Mouse (Mus musculus) stomach, embryonic 16.5 days (tissue): ENCODE data around the gene Gm13090. TPM values are rescaled to one million over a fixed set of nuclear protein-coding genes. Genes with fewer than 3 reads are reported as not detected.

Experiments
- ATAC-seq: fragments of 200-750 bp; cut with Nextera tagmentation; 2 replicates; pipeline ENCODE4 v1.8.0; 2017; ENCODE audit warnings: moderate number of reproducible peaks, moderate TSS enrichment; ENCODE audit not compliant: insufficient read depth, low FRiP score
- H3K27ac ChIP-seq: fragments of 300-500 bp; sonication (generic); 2 replicates; pipeline ENCODE4 v1.5.1; 2014; ENCODE audit warnings: low read length
- H3K27me3 ChIP-seq: fragments of 300-500 bp; sonication (generic); 2 replicates; pipeline ENCODE4 v1.6.1; 2014; ENCODE audit warnings: low read length, control low read depth, mixed read lengths; ENCODE audit not compliant: control insufficient read depth, insufficient read depth
- H3K36me3 ChIP-seq: fragments of 300-500 bp; sonication (generic); 2 replicates; pipeline ENCODE4 v1.6.1; 2014; ENCODE audit warnings: low read length; ENCODE audit not compliant: control insufficient read depth, insufficient read depth
- H3K4me1 ChIP-seq: fragments of 300-500 bp; sonication (generic); 2 replicates; pipeline ENCODE4 v1.6.1; 2014; ENCODE audit warnings: low read length, control low read depth, mixed read lengths; ENCODE audit not compliant: control insufficient read depth, insufficient read depth
- H3K4me2 ChIP-seq: fragments of 300-500 bp; sonication (generic); 2 replicates; pipeline ENCODE4 v1.6.1; 2014; ENCODE audit warnings: low read depth, low read length, mixed read lengths
- H3K4me3 ChIP-seq: fragments of 300-500 bp; sonication (generic); replicated peaks from 2 replicates; pipeline ENCODE4 v1.5.1; 2014; ENCODE audit warnings: mild to moderate bottlenecking, low read length
- H3K9ac ChIP-seq: fragments of 300-500 bp; sonication (generic); 2 replicates; pipeline ENCODE4 v1.6.1; 2014; ENCODE audit warnings: low read length
- H3K9me3 ChIP-seq: fragments of 300-500 bp; sonication (generic); replicated peaks from 2 replicates; pipeline ENCODE4 v1.6.1; 2016; ENCODE audit warnings: low read length, control low read depth; ENCODE audit not compliant: control insufficient read depth
- WGBS: fragments of 180-500 bp; shearing (Covaris S2); extraction: QIAGEN DNeasy Blood & Tissue Kit; methylation state at CpG from one replicate; pipeline ENCODE4 v1.1.7; 2014; 5-methylcytosine and 5-hydroxymethylcytosine counted together
- polyA plus RNA-seq: library from polyadenylated mRNA; unstranded; fragments of >200 nt; fragmentation: Nextera tagmentation; extraction: Ambion mirVana; gene quantifications from 2 replicates; pipeline ENCODE4 v1.2.1, GENCODE M21; 2015

Gm13090 gene
- polyA plus RNA-seq, 1 experiment from 2014 or later = not detected

GRCm38 (mm10) chr4:151128641-151129541 lies 39.5 kb downstream of the Gm13090 start:
- peak overlapping the region; percentile 99 for H3K4me2 ChIP-seq
- peaks cover 11% of the 10 kb centered on the region; the same call in 1 of the 2 replicates for H3K4me1 ChIP-seq
- peak; percentile 51; the same call in 1 of the 2 replicates for ATAC-seq
- H3K9me3 ChIP-seq = no peaks in the 10 kb centered on the region
- H3K4me3 ChIP-seq = peak overlapping the region; percentile 62
- WGBS = under 1% methylated on average over 69 of the region's 69 CpGs
- no peaks in the 10 kb centered on the region for H3K27me3 ChIP-seq
- peak overlapping the region; percentile 76 for H3K9ac ChIP-seq
- peak overlapping the region; percentile 56 for H3K27ac ChIP-seq
- no peaks in the 10 kb centered on the region for H3K36me3 ChIP-seq

GRCm38 (mm10) chr4:151129725-151130557 lies 40.6 kb downstream of the Gm13090 start:
- Histone ChIP-seq H3K4me2 (peak overlapping the region; percentile 99), H3K9me3 (no peaks in the 10 kb centered on the region), H3K36me3 (no peaks in the 10 kb centered on the region), H3K4me1 (peaks cover 11% of the 10 kb centered on the region; the same call in 1 of the 2 replicates), H3K4me3 (no peak overlapping the region), H3K27me3 (no peaks in the 10 kb centered on the region), H3K27ac (no peak overlapping the region), H3K9ac (no peak overlapping the region)
- no peak for ATAC-seq
- 62% methylated on average over 16 of the region's 16 CpGs for WGBS

- no peak overlapping the region for H3K9ac ChIP-seq
- peaks cover 11% of the 10 kb centered on the region; the same call in 1 of the 2 replicates for H3K4me1 ChIP-seq
- ATAC-seq = no peak
- 59% methylated on average over 9 of the region's 9 CpGs for WGBS
- H3K4me2 ChIP-seq = no peak overlapping the region
- no peaks in the 10 kb centered on the region for H3K27me3 ChIP-seq
- H3K4me3 ChIP-seq = no peak overlapping the region
- H3K9me3 ChIP-seq = no peaks in the 10 kb centered on the region
- H3K36me3 ChIP-seq = no peaks in the 10 kb centered on the region
- no peak overlapping the region for H3K27ac ChIP-seq
Observed at GRCm38 (mm10) chr4:151130756-151131490, 41.6 kb downstream of the Gm13090 start.

GRCm38 (mm10) chr4:151132493-151132892 lies 43.1 kb downstream of the Gm13090 start:
- no peaks in the 10 kb centered on the region for H3K27me3 ChIP-seq
- WGBS = 55% methylated on average over 9 of the region's 9 CpGs

GRCm38 (mm10) chr4:151133760-151134159 lies 44.4 kb downstream of the Gm13090 start:
- Histone ChIP-seq H3K36me3 (no peaks in the 10 kb centered on the region), H3K4me1 (peaks cover 11% of the 10 kb centered on the region; the same call in 1 of the 2 replicates), H3K9me3 (no peaks in the 10 kb centered on the region), H3K27me3 (no peaks in the 10 kb centered on the region), H3K27ac (no peak overlapping the region), H3K4me3 (no peak overlapping the region), H3K4me2 (no peak overlapping the region), H3K9ac (no peak overlapping the region)
- 0 out of 2 replicates have a peak, but pooled peaks have one; percentile 8 for ATAC-seq
- 52% methylated on average over 4 of the region's 4 CpGs for WGBS

More at GRCm38 (mm10) chr4:151132493-151132892, 43.1 kb downstream of the Gm13090 start:
- no peak for ATAC-seq
- Histone ChIP-seq H3K36me3 (no peaks in the 10 kb centered on the region), H3K4me3 (no peak overlapping the region), H3K27ac (no peak overlapping the region), H3K4me1 (peaks cover 7% of the 10 kb centered on the region; the same call in 1 of the 2 replicates), H3K9me3 (no peaks in the 10 kb centered on the region), H3K4me2 (no peak overlapping the region), H3K9ac (no peak overlapping the region)

- no peak for ATAC-seq
Observed at GRCm38 (mm10) chr4:151135491-151135890, 46.1 kb downstream of the Gm13090 start.

GRCm38 (mm10) chr4:151137701-151138100 lies 48.3 kb downstream of the Gm13090 start:
- Histone ChIP-seq H3K4me1 (peaks cover 12% of the 10 kb centered on the region), H3K36me3 (no peaks in the 10 kb centered on the region), H3K27me3 (peaks cover 13% of the 10 kb centered on the region), H3K9me3 (no peaks in the 10 kb centered on the region), H3K27ac (no peak overlapping the region), H3K9ac (no peak overlapping the region), H3K4me2 (no peak overlapping the region), H3K4me3 (no peak overlapping the region)
- 56% methylated on average over 5 of the region's 5 CpGs for WGBS
- no peak for ATAC-seq

More at GRCm38 (mm10) chr4:151135491-151135890, 46.1 kb downstream of the Gm13090 start:
- Histone ChIP-seq H3K4me2 (no peak overlapping the region), H3K27me3 (peaks cover 8% of the 10 kb centered on the region), H3K4me1 (peaks cover 12% of the 10 kb centered on the region), H3K36me3 (no peaks in the 10 kb centered on the region), H3K9ac (no peak overlapping the region), H3K27ac (no peak overlapping the region), H3K4me3 (no peak overlapping the region), H3K9me3 (no peaks in the 10 kb centered on the region)
- 78% methylated on average over 8 of the region's 8 CpGs for WGBS

- no peak overlapping the region for H3K4me2 ChIP-seq
- H3K27ac ChIP-seq = no peak overlapping the region
- H3K27me3 ChIP-seq = peaks cover 13% of the 10 kb centered on the region
- H3K36me3 ChIP-seq = no peaks in the 10 kb centered on the region
- peaks cover 12% of the 10 kb centered on the region for H3K4me1 ChIP-seq
- 15% methylated on average over 10 of the region's 10 CpGs for WGBS
- no peak overlapping the region for H3K9ac ChIP-seq
- no peak overlapping the region for H3K4me3 ChIP-seq
- ATAC-seq = no peak
- H3K9me3 ChIP-seq = no peaks in the 10 kb centered on the region
Observed at GRCm38 (mm10) chr4:151138135-151138534, 48.8 kb downstream of the Gm13090 start.
